Mouse (Mus musculus) kidney, postnatal 0 days (tissue): Measurements from ENCODE around the gene Fras1. TPM values are rescaled to one million over a fixed set of nuclear protein-coding genes. Genes with fewer than 3 reads are reported as not detected.

Experiments
- ATAC-seq: fragments of 200-750 bp; cut with Nextera tagmentation; replicated peaks from 2 replicates; pipeline ENCODE4 v1.8.0; 2017; ENCODE audit warnings: low read depth, moderate number of reproducible peaks, moderate TSS enrichment, moderate library complexity; ENCODE audit not compliant: low FRiP score
- DNase-seq: peaks from one replicate; pipeline ENCODE4 v3.0.0-alpha.2; 2016; ENCODE audit warnings: low spot score
- H3K27ac ChIP-seq: fragments of 300-500 bp; sonication (generic); 2 replicates; pipeline ENCODE4 v1.5.1; 2014; ENCODE audit warnings: mild to moderate bottlenecking
- H3K27me3 ChIP-seq: fragments of 300-500 bp; sonication (generic); 2 replicates; pipeline ENCODE4 v1.6.1; 2014; ENCODE audit warnings: low read length, mixed read lengths; ENCODE audit not compliant: insufficient read depth
- H3K36me3 ChIP-seq: fragments of 300-500 bp; sonication (generic); 2 replicates; pipeline ENCODE4 v1.6.1; 2014; ENCODE audit warnings: low read length, mixed read lengths; ENCODE audit not compliant: insufficient read depth
- H3K4me1 ChIP-seq: fragments of 300-500 bp; sonication (generic); replicated peaks from 2 replicates; pipeline ENCODE4 v1.6.1; 2014; ENCODE audit warnings: antibody characterized with exemption, low read length, mixed read lengths; ENCODE audit not compliant: insufficient read depth
- H3K4me2 ChIP-seq: fragments of 300-500 bp; sonication (generic); 2 replicates; pipeline ENCODE4 v1.6.1; 2014; ENCODE audit warnings: mild to moderate bottlenecking, low read length, moderate library complexity, mixed read lengths
- H3K4me3 ChIP-seq: fragments of 300-500 bp; sonication (generic); replicated peaks from 2 replicates; pipeline ENCODE4 v1.5.1; 2014; ENCODE audit warnings: low read depth, low read length
- H3K9ac ChIP-seq: fragments of 300-500 bp; sonication (generic); 2 replicates; pipeline ENCODE4 v1.6.1; 2014; ENCODE audit warnings: low read depth, low read length
- H3K9me3 ChIP-seq: fragments of 300-500 bp; sonication (generic); replicated peaks from 2 replicates; pipeline ENCODE4 v1.6.1; 2016; ENCODE audit warnings: low read length, inconsistent platforms, mixed read lengths
- CTCF ChIP-seq: IDR thresholded peaks from 2 replicates; pipeline ENCODE4 v1.5.1; 2016; ENCODE audit warnings: antibody characterized with exemption, low read depth, mild to moderate bottlenecking, moderate library complexity
- WGBS: fragments of 180-500 bp; shearing (Covaris S2); extraction: QIAGEN DNeasy Blood & Tissue Kit; methylation state at CpG from one replicate; pipeline ENCODE4 v1.1.7; 2014; 5-methylcytosine and 5-hydroxymethylcytosine counted together
- polyA plus RNA-seq: library from polyadenylated mRNA; unstranded; fragments of >200 nt; fragmentation: Nextera tagmentation; extraction: Ambion mirVana; gene quantifications from 2 replicates; pipeline ENCODE4 v1.2.1, GENCODE M21; 2015

Gene Fras1
- polyA plus RNA-seq, 1 experiment from 2014 or later: 15.8 TPM

- Histone ChIP-seq H3K9ac (no peak overlapping the region), H3K4me1 (no peaks in the 10 kb centered on the region), H3K9me3 (no peaks in the 10 kb centered on the region), H3K27me3 (no peaks in the 10 kb centered on the region), H3K36me3 (peaks cover 5% of the 10 kb centered on the region; the same call in 1 of the 2 replicates), H3K4me3 (no peak overlapping the region), H3K27ac (no peak overlapping the region), H3K4me2 (no peak overlapping the region)
- ATAC-seq (no peak), DNase-seq (no peak)
- WGBS: 83% methylated on average over 8 of the region's 8 CpGs
- TF ChIP-seq CTCF: no peak
Measured at GRCm38 (mm10) chr5:96747195-96747984, 373.6 kb downstream of the Fras1 start.

GRCm38 (mm10) chr5:96757615-96758014, 383.9 kb downstream of the Fras1 start:
- DNase-seq (peak; percentile 80), ATAC-seq (peak; percentile 61)
- H3K4me1 ChIP-seq: no peaks in the 10 kb centered on the region
- H3K4me3 ChIP-seq: no peak overlapping the region
- H3K27me3 ChIP-seq: no peaks in the 10 kb centered on the region
- WGBS: 36% methylated on average over 7 of the region's 7 CpGs
- H3K4me2 ChIP-seq: no peak overlapping the region
- no peak for TF ChIP-seq CTCF
- H3K9ac ChIP-seq: no peak overlapping the region
- no peak overlapping the region for H3K27ac ChIP-seq
- H3K9me3 ChIP-seq: no peaks in the 10 kb centered on the region
- no peaks in the 10 kb centered on the region for H3K36me3 ChIP-seq

GRCm38 (mm10) chr5:96762021-96762420, 388.3 kb downstream of the Fras1 start:
- ATAC-seq (no peak), DNase-seq (no peak)
- no peaks in the 10 kb centered on the region for H3K4me1 ChIP-seq
- H3K4me2 ChIP-seq: no peak overlapping the region
- TF ChIP-seq CTCF: no peak
- H3K9me3 ChIP-seq: no peaks in the 10 kb centered on the region
- H3K4me3 ChIP-seq: no peak overlapping the region
- 75% methylated on average over 1 of the region's 1 CpGs for WGBS
- H3K36me3 ChIP-seq: peaks cover 8% of the 10 kb centered on the region; the same call in 1 of the 2 replicates
- H3K27ac ChIP-seq: no peak overlapping the region
- no peak overlapping the region for H3K9ac ChIP-seq
- H3K27me3 ChIP-seq: no peaks in the 10 kb centered on the region

- peak; percentile 84 for DNase-seq
- Histone ChIP-seq H3K9ac (no peak overlapping the region), H3K27me3 (no peaks in the 10 kb centered on the region), H3K36me3 (0 out of 2 replicates have a peak, but pooled peaks cover 5% of the 10 kb centered on the region), H3K4me1 (no peaks in the 10 kb centered on the region), H3K4me3 (no peak overlapping the region), H3K27ac (no peak overlapping the region), H3K9me3 (no peaks in the 10 kb centered on the region), H3K4me2 (no peak overlapping the region)
- 65% methylated on average over 10 of the region's 10 CpGs for WGBS
- no peak for ATAC-seq
- TF ChIP-seq CTCF: peak; percentile 95
Measured at GRCm38 (mm10) chr5:96768846-96769471, 395.2 kb downstream of the Fras1 start.

- DNase-seq: no peak
- no peaks in the 10 kb centered on the region for H3K4me1 ChIP-seq
- H3K4me2 ChIP-seq: no peak overlapping the region
- TF ChIP-seq CTCF: no peak
- 0 out of 2 replicates have a peak, but pooled peaks cover 7% of the 10 kb centered on the region for H3K36me3 ChIP-seq
- H3K9me3 ChIP-seq: no peaks in the 10 kb centered on the region
- H3K27me3 ChIP-seq: no peaks in the 10 kb centered on the region
- H3K27ac ChIP-seq: no peak overlapping the region
- no peak for ATAC-seq
- H3K9ac ChIP-seq: no peak overlapping the region
- H3K4me3 ChIP-seq: no peak overlapping the region
- WGBS: 80% methylated on average over 14 of the region's 14 CpGs
Measured at GRCm38 (mm10) chr5:96783506-96784288, 409.9 kb downstream of the Fras1 start.

GRCm38 (mm10) chr5:96785096-96785495, 411.3 kb downstream of the Fras1 start:
- DNase-seq (no peak), ATAC-seq (no peak)
- Histone ChIP-seq H3K27ac (no peak overlapping the region), H3K36me3 (0 out of 2 replicates have a peak, but pooled peaks cover 7% of the 10 kb centered on the region), H3K4me3 (no peak overlapping the region), H3K4me2 (no peak overlapping the region), H3K4me1 (no peaks in the 10 kb centered on the region), H3K27me3 (no peaks in the 10 kb centered on the region), H3K9me3 (no peaks in the 10 kb centered on the region), H3K9ac (no peak overlapping the region)
- no peak for TF ChIP-seq CTCF
- 94% methylated on average over 5 of the region's 5 CpGs for WGBS
